Mouse (Mus musculus): Measurements from ENCODE around the gene Cdh23. TPM values are rescaled to one million over a fixed set of nuclear protein-coding genes. Genes with fewer than 3 reads are reported as not detected.

Cdh23 gene
- polyA plus RNA-seq, 1 experiment from 2014 or later, result 5.7 TPM

DNA sequence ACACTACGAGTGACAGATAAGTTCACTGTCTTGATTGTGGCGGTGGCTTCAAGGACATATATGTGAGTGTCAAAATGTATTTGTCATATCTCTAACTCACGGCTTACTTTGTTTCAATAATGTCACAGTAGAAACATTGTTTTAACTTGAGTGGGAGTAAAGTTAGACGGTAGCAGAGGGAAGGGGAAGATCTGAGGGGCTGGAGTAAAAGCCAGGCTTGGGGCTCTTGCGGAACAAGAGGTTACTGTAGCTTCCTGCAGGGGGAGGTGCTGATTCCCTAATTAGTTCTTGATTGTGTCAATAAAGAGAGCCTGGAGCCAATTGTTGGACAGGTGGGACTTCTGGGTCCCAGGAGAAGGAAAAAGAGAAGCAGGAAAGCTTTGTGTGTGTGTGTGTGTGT, 70.2 kb downstream of the Cdh23 start:
- 71% methylated on average over 5 of the region's 5 CpGs for WGBS
- no peak for ATAC-seq
- H3K4me2 ChIP-seq (replicated peaks), result no peak overlapping the region
- H3K4me3 ChIP-seq (replicated peaks), result no peak overlapping the region
- H3K9me3 ChIP-seq, result peaks cover 18% of the 10 kb centered on the region
- H3K9ac ChIP-seq (replicated peaks), result no peak overlapping the region
- 0 out of 2 replicates have a peak, but pooled peaks cover 5% of the 10 kb centered on the region for H3K36me3 ChIP-seq
- H3K27ac ChIP-seq, result no peak overlapping the region
- peaks cover 18% of the 10 kb centered on the region for H3K4me1 ChIP-seq (replicated peaks)
- no peaks in the 10 kb centered on the region for H3K27me3 ChIP-seq

DNA sequence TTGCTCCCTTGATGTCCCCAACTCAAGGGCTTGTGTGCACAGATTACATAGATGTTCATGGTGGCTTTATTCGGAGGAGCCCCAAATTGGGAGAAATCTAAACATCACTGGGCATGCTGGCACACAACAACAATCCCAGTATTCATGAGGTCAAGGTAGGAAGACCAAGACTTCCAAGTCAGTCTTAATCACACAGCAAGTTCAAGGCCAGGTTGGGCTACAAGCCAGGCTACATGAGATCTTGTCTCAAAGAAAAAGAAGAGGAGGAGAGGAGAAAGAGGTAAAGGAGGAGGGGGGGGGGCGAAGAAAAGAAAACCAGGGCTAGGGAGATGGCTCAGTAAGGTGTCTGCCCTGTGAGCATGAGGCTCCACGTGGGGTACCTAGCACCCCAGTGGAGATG, 70.8 kb downstream of the Cdh23 start:
- no peak overlapping the region for H3K4me3 ChIP-seq (replicated peaks)
- no peak for ATAC-seq
- WGBS, result 68% methylated on average over 3 of the region's 3 CpGs
- 0 out of 2 replicates have a peak, but pooled peaks cover 5% of the 10 kb centered on the region for H3K36me3 ChIP-seq
- peaks cover 17% of the 10 kb centered on the region for H3K9me3 ChIP-seq
- no peak overlapping the region for H3K27ac ChIP-seq
- H3K4me1 ChIP-seq (replicated peaks), result peaks cover 18% of the 10 kb centered on the region
- no peak overlapping the region for H3K9ac ChIP-seq (replicated peaks)
- no peak overlapping the region for H3K4me2 ChIP-seq (replicated peaks)
- H3K27me3 ChIP-seq, result no peaks in the 10 kb centered on the region

DNA sequence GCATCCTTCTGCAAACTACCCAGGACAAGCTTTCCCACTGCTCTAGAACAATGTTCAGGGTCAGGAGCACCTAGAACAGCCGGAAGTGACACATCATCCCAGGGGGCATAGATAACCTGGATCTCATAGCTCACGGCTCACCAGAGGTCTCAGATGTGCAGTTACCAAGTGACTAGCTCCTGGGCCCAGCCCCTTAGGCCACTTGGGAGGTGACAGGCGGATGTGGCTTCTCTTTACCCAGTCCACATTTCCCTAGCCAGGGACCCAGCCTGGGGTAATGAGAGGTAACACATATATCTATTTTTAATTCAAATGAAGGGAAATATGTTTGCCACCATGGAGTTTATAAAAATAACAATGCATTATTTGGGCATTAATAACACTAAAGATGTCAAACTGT, 71.3 kb downstream of the Cdh23 start:
- H3K9me3 ChIP-seq, result peaks cover 11% of the 10 kb centered on the region; the same call in 1 of the 2 replicates
- H3K4me3 ChIP-seq (replicated peaks), result no peak overlapping the region
- WGBS, result 37% methylated on average over 3 of the region's 3 CpGs
- peaks cover 18% of the 10 kb centered on the region for H3K4me1 ChIP-seq (replicated peaks)
- no peak for ATAC-seq
- H3K9ac ChIP-seq (replicated peaks), result no peak overlapping the region
- no peaks in the 10 kb centered on the region for H3K27me3 ChIP-seq
- 0 out of 2 replicates have a peak overlapping the region, but pooled peaks have one; percentile 19 for H3K27ac ChIP-seq
- H3K4me2 ChIP-seq (replicated peaks), result no peak overlapping the region
- 0 out of 2 replicates have a peak, but pooled peaks cover 5% of the 10 kb centered on the region for H3K36me3 ChIP-seq

DNA sequence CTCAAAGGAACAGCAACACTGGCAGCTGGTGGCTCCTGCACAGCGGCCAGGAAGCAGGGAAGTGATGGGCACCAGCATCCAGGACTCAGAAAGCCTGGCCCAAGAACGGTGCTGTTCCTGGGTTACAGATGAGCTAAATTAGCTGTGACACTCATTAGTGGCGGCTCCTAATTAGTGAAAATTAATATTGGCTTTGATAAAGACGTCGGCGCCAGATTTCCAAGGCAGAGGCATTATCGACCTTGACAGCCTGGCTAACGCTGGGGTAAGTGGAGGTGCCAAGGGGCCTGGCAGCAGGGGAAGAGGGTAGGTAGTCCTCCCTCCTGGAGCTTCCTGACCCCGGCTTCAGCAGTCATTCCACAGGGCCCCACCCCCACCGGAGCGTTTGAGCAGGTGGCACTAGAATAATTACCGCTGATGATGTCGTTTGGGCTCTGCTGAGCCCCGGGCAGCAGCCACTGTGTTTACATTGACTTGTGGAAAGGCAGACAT, 72.0 kb downstream of the Cdh23 start:
- H3K9ac ChIP-seq (replicated peaks), result no peak overlapping the region
- 44% methylated on average over 14 of the region's 14 CpGs for WGBS
- no peak overlapping the region for H3K4me3 ChIP-seq (replicated peaks)
- 0 out of 2 replicates have a peak, but pooled peaks cover under 1% of the 10 kb centered on the region for H3K36me3 ChIP-seq
- peak; percentile 76 for ATAC-seq
- peaks cover 18% of the 10 kb centered on the region for H3K4me1 ChIP-seq (replicated peaks)
- H3K27me3 ChIP-seq, result no peaks in the 10 kb centered on the region
- 0 out of 2 replicates have a peak overlapping the region, but pooled peaks have one; percentile 6 for H3K4me2 ChIP-seq (replicated peaks)
- 0 out of 2 replicates have a peak overlapping the region, but pooled peaks have one; percentile 19 for H3K27ac ChIP-seq
- peaks cover 4% of the 10 kb centered on the region; the same call in 1 of the 2 replicates for H3K9me3 ChIP-seq

- ATAC-seq, result no peak
- H3K9ac ChIP-seq (replicated peaks), result no peak overlapping the region
- H3K36me3 ChIP-seq, result no peaks in the 10 kb centered on the region
- no peak overlapping the region for H3K4me3 ChIP-seq (replicated peaks)
- H3K4me1 ChIP-seq (replicated peaks), result peaks cover 18% of the 10 kb centered on the region
- H3K27me3 ChIP-seq, result no peaks in the 10 kb centered on the region
- no peaks in the 10 kb centered on the region for H3K9me3 ChIP-seq
- H3K27ac ChIP-seq, result no peak overlapping the region
- 64% methylated on average over 12 of the region's 12 CpGs for WGBS
- H3K4me2 ChIP-seq (replicated peaks), result no peak overlapping the region
Measured at GRCm38 (mm10) chr10:60622836-60623235, 73.5 kb downstream of the Cdh23 start.

DNA sequence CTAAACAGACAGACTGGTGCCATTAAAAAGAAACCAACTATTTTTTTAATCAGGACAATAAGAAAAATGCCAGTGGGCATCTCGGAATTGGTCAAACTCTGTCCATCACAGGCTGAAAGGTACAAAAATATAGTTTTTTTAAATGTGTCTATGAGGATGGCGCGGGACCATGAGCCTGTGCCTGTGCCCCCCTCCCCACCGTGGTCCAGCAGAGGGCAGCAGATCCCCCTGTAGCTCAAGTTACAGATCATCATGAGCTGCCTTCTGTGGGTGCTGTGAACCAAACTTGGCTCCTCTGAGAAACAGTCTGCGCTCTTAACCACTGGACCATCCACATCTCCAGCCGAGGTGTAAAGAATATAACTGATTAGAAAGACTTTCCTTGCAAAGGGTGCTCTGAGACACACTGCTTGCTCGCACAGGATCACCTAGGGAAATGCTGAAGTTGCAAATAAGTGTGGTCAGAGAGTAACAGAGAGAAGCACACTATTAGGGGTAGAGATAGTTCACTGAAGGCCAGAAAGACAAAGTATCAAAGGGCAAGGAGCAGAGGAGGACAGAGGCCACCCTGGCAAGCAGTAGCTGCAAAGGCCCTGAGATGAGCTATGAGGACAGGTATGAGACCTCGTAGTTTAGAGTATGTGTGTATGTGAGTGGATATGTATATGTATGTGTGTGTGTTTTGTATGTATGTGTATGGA, 74.7 kb downstream of the Cdh23 start:
- Histone ChIP-seq H3K36me3 (no peaks in the 10 kb centered on the region), H3K9me3 (no peaks in the 10 kb centered on the region), H3K27me3 (no peaks in the 10 kb centered on the region), H3K4me3 (replicated peaks) (no peak overlapping the region), H3K4me2 (replicated peaks) (no peak overlapping the region), H3K4me1 (replicated peaks) (peaks cover 18% of the 10 kb centered on the region), H3K27ac (no peak overlapping the region), H3K9ac (replicated peaks) (no peak overlapping the region)
- no peak for ATAC-seq
- WGBS, result 90% methylated on average over 8 of the region's 8 CpGs

DNA sequence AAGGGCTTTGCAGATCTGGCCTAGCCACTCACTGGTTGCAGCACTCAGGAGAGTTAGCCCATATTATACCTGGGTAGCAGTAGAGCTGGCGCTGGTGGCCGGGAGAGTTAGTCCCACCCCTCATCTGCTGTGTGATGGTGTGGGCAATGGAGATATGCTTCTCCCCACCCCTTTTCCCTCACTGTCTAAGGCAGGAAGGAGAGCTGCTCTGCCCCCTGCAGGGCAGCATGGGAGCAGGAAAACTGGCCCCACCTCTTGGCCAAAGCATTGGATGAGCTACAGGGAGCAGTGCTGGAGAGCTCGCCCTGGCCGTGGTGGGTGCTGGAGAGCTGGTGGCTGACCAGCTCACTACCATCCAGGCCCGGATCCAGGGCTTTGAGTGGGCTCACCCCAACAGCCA, 80.4 kb downstream of the Cdh23 start:
- Histone ChIP-seq H3K36me3 (no peaks in the 10 kb centered on the region), H3K27ac (no peak overlapping the region), H3K4me1 (replicated peaks) (no peaks in the 10 kb centered on the region), H3K9me3 (no peaks in the 10 kb centered on the region), H3K4me3 (replicated peaks) (no peak overlapping the region), H3K9ac (replicated peaks) (no peak overlapping the region), H3K27me3 (0 out of 2 replicates have a peak, but pooled peaks cover 2% of the 10 kb centered on the region), H3K4me2 (replicated peaks) (no peak overlapping the region)
- WGBS, result 73% methylated on average over 5 of the region's 5 CpGs
- no peak for ATAC-seq

DNA sequence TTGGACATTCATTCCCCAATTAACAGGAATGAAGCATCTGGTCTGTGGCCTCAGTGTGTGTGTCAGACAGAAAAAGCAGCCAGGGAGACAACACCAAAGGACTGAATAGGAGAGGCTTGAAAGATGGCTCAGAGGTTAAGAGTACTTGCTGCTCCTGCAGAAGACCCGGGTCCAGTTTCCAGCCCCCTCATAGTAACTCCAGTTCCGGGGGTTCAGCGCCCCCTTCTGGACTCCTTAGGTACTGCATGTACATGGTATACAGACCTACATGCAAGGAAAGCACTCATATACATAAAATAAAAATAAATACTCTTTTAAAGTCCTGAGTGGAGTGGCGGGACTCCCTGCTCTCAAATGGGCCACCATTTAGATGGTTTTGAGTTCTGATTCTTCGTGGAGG, 83.4 kb downstream of the Cdh23 start:
- H3K9me3 ChIP-seq, result no peaks in the 10 kb centered on the region
- H3K36me3 ChIP-seq, result no peaks in the 10 kb centered on the region
- H3K27me3 ChIP-seq, result 0 out of 2 replicates have a peak, but pooled peaks cover 2% of the 10 kb centered on the region
- H3K4me3 ChIP-seq (replicated peaks), result no peak overlapping the region
- no peaks in the 10 kb centered on the region for H3K4me1 ChIP-seq (replicated peaks)
- no peak for ATAC-seq
- H3K27ac ChIP-seq, result no peak overlapping the region
- H3K9ac ChIP-seq (replicated peaks), result no peak overlapping the region
- H3K4me2 ChIP-seq (replicated peaks), result no peak overlapping the region
- 31% methylated on average over 5 of the region's 5 CpGs for WGBS

GRCm38 (mm10) chr10:60607166-60607565, 89.1 kb downstream of the Cdh23 start:
- no peak for ATAC-seq
- H3K9ac ChIP-seq (replicated peaks), result no peak overlapping the region
- no peaks in the 10 kb centered on the region for H3K4me1 ChIP-seq (replicated peaks)
- H3K27ac ChIP-seq, result no peak overlapping the region
- WGBS, result 84% methylated on average over 5 of the region's 5 CpGs
- H3K9me3 ChIP-seq, result no peaks in the 10 kb centered on the region
- H3K4me2 ChIP-seq (replicated peaks), result no peak overlapping the region
- H3K4me3 ChIP-seq (replicated peaks), result no peak overlapping the region
- no peaks in the 10 kb centered on the region for H3K36me3 ChIP-seq
- 0 out of 2 replicates have a peak, but pooled peaks cover 2% of the 10 kb centered on the region for H3K27me3 ChIP-seq

DNA sequence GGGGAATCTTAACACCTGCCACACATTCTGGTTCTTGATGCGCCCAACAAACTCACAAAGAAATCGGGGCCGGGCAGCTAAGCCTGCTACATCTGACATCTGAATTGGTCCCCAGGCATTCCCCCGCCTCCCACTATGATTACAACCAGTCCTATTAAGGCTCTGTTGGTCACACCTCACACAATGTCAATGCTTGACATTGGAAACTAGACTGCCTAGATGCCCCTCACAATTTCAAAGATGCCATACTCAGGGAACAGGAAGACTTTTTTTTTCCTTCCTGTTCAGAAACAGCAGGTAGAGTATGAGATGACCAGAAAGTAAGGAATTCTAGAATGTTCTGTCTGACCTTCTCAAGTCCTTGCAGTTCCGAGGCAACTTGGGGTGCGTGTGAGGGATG, 89.6 kb downstream of the Cdh23 start:
- Histone ChIP-seq H3K27ac (no peak overlapping the region), H3K36me3 (no peaks in the 10 kb centered on the region), H3K27me3 (no peaks in the 10 kb centered on the region), H3K4me2 (replicated peaks) (no peak overlapping the region), H3K9ac (replicated peaks) (no peak overlapping the region), H3K4me1 (replicated peaks) (no peaks in the 10 kb centered on the region), H3K4me3 (replicated peaks) (no peak overlapping the region), H3K9me3 (no peaks in the 10 kb centered on the region)
- ATAC-seq, result no peak
- WGBS, result 88% methylated on average over 6 of the region's 6 CpGs

DNA sequence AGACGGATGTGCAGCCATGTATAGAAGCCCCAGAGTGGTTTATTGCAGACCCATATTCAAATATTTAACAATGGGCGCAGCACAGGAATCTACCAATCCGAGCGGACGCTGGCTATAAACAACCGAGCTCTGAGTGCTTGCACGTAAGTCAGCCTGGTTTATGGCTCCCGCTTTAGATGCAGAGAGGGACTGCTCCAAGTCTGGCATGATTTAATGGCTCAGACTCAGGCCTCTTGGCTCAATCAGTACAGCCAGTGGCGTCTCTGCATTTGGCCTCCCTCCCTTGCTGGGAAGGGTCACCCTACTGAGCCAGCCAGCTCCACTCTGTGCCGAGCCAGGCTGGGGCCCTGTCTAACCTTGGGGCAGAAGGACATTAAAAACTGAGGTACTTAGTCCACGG, 94.1 kb downstream of the Cdh23 start:
- no peak overlapping the region for H3K4me2 ChIP-seq (replicated peaks)
- no peak for ATAC-seq
- WGBS, result 87% methylated on average over 11 of the region's 11 CpGs
- no peaks in the 10 kb centered on the region for H3K4me1 ChIP-seq (replicated peaks)
- no peak overlapping the region for H3K4me3 ChIP-seq (replicated peaks)
- no peak overlapping the region for H3K9ac ChIP-seq (replicated peaks)
- H3K9me3 ChIP-seq, result no peaks in the 10 kb centered on the region
- H3K36me3 ChIP-seq, result no peaks in the 10 kb centered on the region
- peaks cover 7% of the 10 kb centered on the region; the same call in 1 of the 2 replicates for H3K27me3 ChIP-seq
- no peak overlapping the region for H3K27ac ChIP-seq

DNA sequence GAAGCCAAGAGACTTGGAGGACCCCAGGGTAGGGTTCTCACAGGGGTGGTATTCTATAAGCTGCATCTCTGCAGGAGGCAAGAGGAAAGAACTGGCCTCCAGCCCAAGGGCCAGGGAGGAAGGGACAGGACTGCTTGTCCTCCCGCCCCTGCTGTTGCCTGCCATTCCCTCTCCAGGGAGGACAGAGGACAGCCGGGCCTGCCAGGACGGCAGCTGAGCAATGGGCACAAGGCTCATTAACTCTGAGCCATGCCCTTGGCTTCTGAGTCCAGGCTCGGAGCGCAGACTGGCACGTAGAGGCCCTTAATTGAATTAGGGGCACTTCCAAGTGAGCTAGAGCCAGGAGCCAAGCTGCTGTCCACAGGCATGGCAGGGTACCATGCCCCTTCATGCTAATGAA, 101.1 kb downstream of the Cdh23 start:
- no peak for ATAC-seq
- Histone ChIP-seq H3K27me3 (peaks cover 60% of the 10 kb centered on the region), H3K4me3 (replicated peaks) (no peak overlapping the region)

More for the DNA sequence above, 101.1 kb downstream of the Cdh23 start:
- Histone ChIP-seq H3K27ac (no peak overlapping the region), H3K9me3 (no peaks in the 10 kb centered on the region), H3K9ac (replicated peaks) (no peak overlapping the region), H3K4me1 (replicated peaks) (peaks cover 23% of the 10 kb centered on the region), H3K4me2 (replicated peaks) (no peak overlapping the region), H3K36me3 (no peaks in the 10 kb centered on the region)
- 78% methylated on average over 6 of the region's 6 CpGs for WGBS
